Mouse (Mus musculus): ENCODE data around the gene Mthfd1.

- TF ChIP-seq CTCF (IDR thresholded peaks at IDR 0.05; ENCODE audit: insufficient read depth, low read depth, low read length) = no peak
- TF ChIP-seq POLR2A (IDR thresholded peaks at IDR 0.05; ENCODE audit: insufficient read depth, low read depth, low read length) = no peak
These were observed 15.8 kb upstream of the Mthfd1 start for GRCm38 (mm10) chr12:76239145-76239838.
